14 mouse cellular contexts compared by ENCODE assay signal in the genomic region with DNA sequence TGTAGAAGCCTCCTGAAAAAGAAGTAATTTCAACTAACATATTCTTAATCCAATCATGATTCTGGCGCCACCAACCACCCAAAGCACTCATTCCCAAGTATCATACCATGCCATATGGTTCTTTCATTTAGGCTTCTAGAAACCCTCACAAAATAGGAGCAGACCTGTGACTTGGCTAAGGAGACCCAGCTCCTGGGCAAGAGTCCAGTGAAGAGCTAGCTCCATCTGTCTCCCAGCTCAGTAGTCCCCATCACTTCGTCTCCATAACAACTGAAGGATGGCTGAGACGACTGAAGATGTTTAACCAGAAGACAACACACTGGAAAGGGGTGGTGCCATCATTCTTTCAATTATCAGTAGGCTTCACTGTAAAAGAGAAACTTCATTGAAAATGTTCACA. TPM values are rescaled to one million over a fixed set of nuclear protein-coding genes. Genes with fewer than 3 reads are reported as not detected.
A peak's percentile ranks its signal among the peaks of the same experiment; 100 is the strongest.
DNase-seq lines count a peak whose midpoint lies in the region; ATAC-seq lines count a peak whose summit lies in the region.
"Had no signal": no experiment of that assay in that cellular context is flagged by ENCODE, and none has a peak within 500 bp of the region (broad histone marks: within the 10 kb centered on the region; RNA-seq: fewer than 3 reads in every experiment).

No protein-coding gene starts in this region.

- H3K4me2 ChIP-seq in forebrain, embryonic 14.5 days (ENCODE audit: low read length) = no peak overlapping the region
- no peak overlapping the region for H3K4me2 ChIP-seq in forebrain, embryonic 12.5 days
- H3K4me2 ChIP-seq in hindbrain, embryonic 13.5 days = no peak overlapping the region

- 64% methylated on average over 3 of the region's 3 CpGs for WGBS in forebrain, embryonic 14.5 days
- 88% methylated on average over 3 of the region's 3 CpGs for WGBS in forebrain, embryonic 12.5 days
- 76% methylated on average over 3 of the region's 3 CpGs for WGBS in hindbrain, embryonic 13.5 days

- no peaks in the 10 kb centered on the region for H3K9me3 ChIP-seq in forebrain, embryonic 14.5 days (replicated peaks; ENCODE audit: control insufficient read depth, low read length)
- H3K9me3 ChIP-seq in forebrain, embryonic 12.5 days = no peaks in the 10 kb centered on the region
- H3K9me3 ChIP-seq in hindbrain, embryonic 13.5 days = no peaks in the 10 kb centered on the region
- H3K9me3 ChIP-seq: G1E; heart, embryonic 10.5 days; midbrain, embryonic 10.5 days had no signal

- H3K4me3 ChIP-seq in forebrain, embryonic 14.5 days (ENCODE audit: low read depth, low read length) = no peak overlapping the region
- no peak overlapping the region for H3K4me3 ChIP-seq in forebrain, embryonic 12.5 days (replicated peaks)
- H3K4me3 ChIP-seq in hindbrain, embryonic 13.5 days = no peak overlapping the region
- H3K4me3 ChIP-seq: heart, embryonic 10.5 days; layer of hippocampus, adult 2 months; midbrain, embryonic 10.5 days had no signal

- peak; percentile 65 for DNase-seq in forebrain, embryonic 14.5 days (ENCODE audit: low spot score)
- peak; percentile 96 for DNase-seq in cerebellum, adult 9-10 months
- DNase-seq in layer of hippocampus, adult 9-11 months = peak; percentile 61
- DNase-seq in right cerebral cortex, adult 18-20 months = peak; percentile 65
- no peak for DNase-seq in spleen, adult 12 weeks (ENCODE audit: low spot score)
- DNase-seq in lung, postnatal 4 days = no peak
- DNase-seq: liver, postnatal 0 days had no signal

- H3K9ac ChIP-seq in forebrain, embryonic 14.5 days (ENCODE audit: low read length) = no peak overlapping the region
- no peak overlapping the region for H3K9ac ChIP-seq in forebrain, embryonic 12.5 days
- no peak overlapping the region for H3K9ac ChIP-seq in hindbrain, embryonic 13.5 days
- H3K9ac ChIP-seq: liver, postnatal 0 days had no signal

- H3K27me3 ChIP-seq in forebrain, embryonic 14.5 days (replicated peaks; ENCODE audit: control insufficient read depth, insufficient read depth, low read length) = no peaks in the 10 kb centered on the region
- no peaks in the 10 kb centered on the region; the same call in none of the 2 replicates for H3K27me3 ChIP-seq in forebrain, embryonic 12.5 days
- no peaks in the 10 kb centered on the region for H3K27me3 ChIP-seq in hindbrain, embryonic 13.5 days

- peak; percentile 44; the same call in 1 of the 2 replicates for ATAC-seq in forebrain, embryonic 14.5 days
- ATAC-seq in forebrain, embryonic 12.5 days (ENCODE audit: low FRiP score) = no peak
- ATAC-seq in hindbrain, embryonic 13.5 days (ENCODE audit: low FRiP score) = no peak
- ATAC-seq: inflammation-experienced regulatory T-cells, adult 6 months; liver, postnatal 0 days had no signal

- 0 out of 2 replicates have a peak, but pooled peaks cover 3% of the 10 kb centered on the region for H3K4me1 ChIP-seq in forebrain, embryonic 14.5 days (ENCODE audit: control insufficient read depth, insufficient read depth, low read length)
- peaks cover 5% of the 10 kb centered on the region; the same call in 1 of the 2 replicates for H3K4me1 ChIP-seq in forebrain, embryonic 12.5 days
- peaks cover 5% of the 10 kb centered on the region; the same call in 1 of the 2 replicates for H3K4me1 ChIP-seq in hindbrain, embryonic 13.5 days (replicated peaks)
- H3K4me1 ChIP-seq: heart, embryonic 10.5 days had no signal

- no peak overlapping the region for H3K27ac ChIP-seq in forebrain, embryonic 14.5 days (ENCODE audit: low read depth, low read length)
- no peak overlapping the region for H3K27ac ChIP-seq in forebrain, embryonic 12.5 days
- no peak overlapping the region for H3K27ac ChIP-seq in hindbrain, embryonic 13.5 days
- H3K27ac ChIP-seq: heart, embryonic 10.5 days; layer of hippocampus, adult 2 months; midbrain, embryonic 10.5 days had no signal

- no peaks in the 10 kb centered on the region for H3K36me3 ChIP-seq in forebrain, embryonic 14.5 days (ENCODE audit: control insufficient read depth, insufficient read depth, low read length)
- no peaks in the 10 kb centered on the region for H3K36me3 ChIP-seq in forebrain, embryonic 12.5 days (replicated peaks)
- no peaks in the 10 kb centered on the region for H3K36me3 ChIP-seq in hindbrain, embryonic 13.5 days
- H3K36me3 ChIP-seq: G1E; heart, embryonic 10.5 days; midbrain, embryonic 10.5 days had no signal

RNA-seq across cellular contexts. Expression of gene Zdhhc13, which starts 9.7 kb away (rescaled TPM):
- polyA plus RNA-seq in forebrain, embryonic 14.5 days (2014; fragmentation: Nextera tagmentation; extraction: Ambion mirVana) = 54.9 and 61.5 TPM in 2 replicates
- 38.9 and 39.5 TPM in 2 replicates for polyA plus RNA-seq in forebrain, embryonic 12.5 days (2016; fragmentation: Nextera tagmentation; extraction: Ambion mirVana)
- 38.6 and 42.4 TPM in 2 replicates for polyA plus RNA-seq in hindbrain, embryonic 13.5 days (2015; fragmentation: Nextera tagmentation; extraction: Ambion mirVana)

Comparison
In these comparisons a context has a peak if more than half of its experiments do, and no peak if none do; other contexts are left out.
1. DNase-seq: peak in forebrain, embryonic 14.5 days (single experiment), cerebellum, adult 9-10 months (single experiment), layer of hippocampus, adult 9-11 months (single experiment) and right cerebral cortex, adult 18-20 months (single experiment); none in spleen, adult 12 weeks (single experiment) and lung, postnatal 4 days (0 of 2).